Mouse (Mus musculus): ENCODE results near the gene Hspd1.
"Not testable (repeated sequence)": the region's sequence is repeated elsewhere in the genome, so short reads cannot be mapped to it uniquely, and the experiment has no call there.

The Hspd1 gene

GRCm38 (mm10) chr1:55087401-55087904, 590 bp downstream of the Hspd1 start:
- DNase-seq (ENCODE audit: low read depth): no peak

- no peak for DNase-seq (ENCODE audit: low read depth)
Observed at GRCm38 (mm10) chr1:55086868-55087400, 1.1 kb downstream of the Hspd1 start.

DNA sequence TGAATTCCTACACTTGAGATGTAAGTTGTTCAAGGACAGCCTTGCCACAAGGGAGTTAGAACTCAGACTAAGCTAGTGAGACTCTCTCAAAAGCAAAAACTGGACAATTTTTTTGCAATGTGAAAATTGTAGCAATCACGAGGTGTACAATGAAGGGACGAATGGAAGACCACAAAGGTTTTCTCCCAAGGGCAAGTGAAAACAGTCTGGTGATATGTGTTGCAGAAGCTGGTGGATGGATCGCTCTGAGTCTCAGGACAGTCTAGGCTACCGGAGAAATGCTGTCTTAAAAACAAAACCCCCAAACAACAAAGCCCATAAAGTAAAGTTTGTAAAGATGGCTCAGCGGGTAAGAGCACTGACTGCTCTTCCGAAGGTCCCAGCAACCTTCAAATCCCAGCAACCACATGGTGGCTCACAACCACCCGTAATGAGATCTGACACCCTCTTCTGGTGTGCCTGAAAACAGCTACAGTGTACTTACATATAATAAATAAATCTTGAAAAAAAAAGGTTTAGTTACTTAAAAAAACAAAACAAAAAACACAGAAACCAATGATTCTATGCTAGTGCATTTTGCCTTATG, 2.2 kb downstream of the Hspd1 start:
- DNase-seq (ENCODE audit: low read depth): no peak

GRCm38 (mm10) chr1:55082106-55082505, 5.9 kb downstream of the Hspd1 start:
- peak; percentile 53 for DNase-seq (ENCODE audit: low read depth)

GRCm38 (mm10) chr1:55079677-55080076, 8.4 kb downstream of the Hspd1 start:
- no peak for DNase-seq (ENCODE audit: low read depth)

GRCm38 (mm10) chr1:55076849-55077516, 11.1 kb downstream of the Hspd1 start:
- DNase-seq (ENCODE audit: low read depth): no peak

DNA sequence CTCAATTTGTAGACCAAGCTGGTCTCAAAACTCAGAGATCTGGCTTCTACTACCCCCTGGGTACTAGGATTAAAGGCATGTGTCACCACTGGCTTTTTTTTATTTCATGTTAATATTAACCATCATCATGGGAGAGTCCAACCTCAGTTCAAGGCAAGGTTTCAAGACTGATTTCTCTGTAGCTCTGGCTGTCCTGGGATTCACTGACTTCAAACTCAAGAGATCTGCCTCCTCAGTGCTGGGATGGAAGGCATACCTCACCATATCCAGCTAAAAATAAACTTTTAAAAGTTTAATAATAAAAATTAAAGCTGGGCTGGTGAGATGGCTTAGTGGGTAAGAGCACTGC, 11.7 kb downstream of the Hspd1 start:
- no peak for DNase-seq (ENCODE audit: low read depth)

DNA sequence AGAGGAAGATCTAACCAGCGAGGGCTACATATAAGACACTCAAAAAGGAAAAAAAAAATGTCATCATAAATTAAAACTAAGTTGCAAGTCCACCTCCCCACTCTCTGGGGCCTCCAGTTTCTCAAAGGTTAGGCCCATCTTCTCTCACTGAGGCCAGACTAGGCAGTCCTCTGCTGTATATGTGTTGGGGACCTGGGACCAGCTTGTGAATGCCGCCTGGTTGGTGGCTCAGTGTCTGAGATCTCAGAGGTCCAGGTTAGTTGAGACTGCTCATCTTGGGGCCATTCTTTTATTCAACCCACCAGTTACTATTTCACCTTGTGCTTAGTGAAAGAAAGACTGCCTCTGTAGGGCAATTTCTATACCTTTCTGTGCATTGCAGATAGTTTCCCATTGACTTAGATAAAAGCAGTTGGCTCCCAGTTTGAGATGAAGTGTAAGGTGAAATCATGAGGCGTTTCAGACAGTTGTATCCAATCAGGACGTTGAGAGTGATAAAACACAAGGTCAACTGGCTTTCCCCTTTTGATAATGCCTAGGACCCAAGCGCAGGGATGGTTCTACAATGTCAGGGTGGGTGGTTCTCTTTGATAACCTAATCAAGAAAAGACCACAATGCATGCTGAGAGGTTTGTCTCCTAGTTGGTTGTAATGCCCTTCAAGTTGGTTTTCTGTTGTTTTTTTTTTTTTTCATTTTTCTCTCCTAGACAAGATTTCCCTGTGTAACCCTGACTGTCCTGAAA, 12.2 kb downstream of the Hspd1 start:
- DNase-seq (ENCODE audit: low read depth): no peak

- no peak for DNase-seq (ENCODE audit: low read depth)
Observed at GRCm38 (mm10) chr1:55074757-55075156, 13.3 kb downstream of the Hspd1 start.

GRCm38 (mm10) chr1:55072328-55072727, 15.7 kb downstream of the Hspd1 start:
- DNase-seq (ENCODE audit: low read depth): not testable (repeated sequence)

DNA sequence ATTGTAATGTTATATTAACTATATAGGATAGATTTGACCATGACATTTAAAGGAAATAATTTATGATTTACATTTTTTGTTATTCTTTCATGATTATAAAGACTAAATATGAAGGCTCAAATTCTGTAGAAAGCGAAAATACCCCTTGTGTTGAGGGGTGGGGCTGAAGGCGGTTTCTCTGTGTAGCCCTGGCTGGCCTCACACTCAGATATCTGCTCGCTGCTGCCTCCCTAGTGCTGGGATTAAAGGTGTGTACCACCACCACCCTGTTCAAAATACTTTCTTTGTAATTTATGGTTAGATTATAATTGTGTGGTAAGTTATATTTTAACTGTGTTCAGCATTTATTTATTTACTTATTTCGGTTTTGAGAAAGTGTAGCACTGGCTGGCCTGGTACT, 26.3 kb downstream of the Hspd1 start:
- no peak for DNase-seq (ENCODE audit: low read depth)

DNA sequence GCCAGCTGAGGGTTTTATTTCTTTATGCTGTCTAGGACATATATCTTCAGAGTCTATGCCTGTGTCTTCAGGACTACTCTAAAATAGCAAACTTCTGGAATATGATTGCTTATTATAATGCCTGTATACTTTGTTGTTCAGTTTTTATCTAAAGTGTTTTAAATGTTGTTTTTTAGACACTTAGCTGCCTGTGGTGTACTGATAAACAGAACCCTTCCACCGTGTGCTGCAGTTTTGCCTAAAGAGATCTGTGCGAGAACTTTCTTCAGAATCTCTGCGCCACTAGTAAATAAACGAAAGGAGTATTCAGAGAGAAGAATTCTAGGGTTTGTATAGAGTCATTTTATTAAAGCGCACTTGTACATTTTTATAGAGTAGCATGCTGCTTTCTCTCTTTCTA, 26.9 kb downstream of the Hspd1 start:
- DNase-seq (ENCODE audit: low read depth): no peak

DNA sequence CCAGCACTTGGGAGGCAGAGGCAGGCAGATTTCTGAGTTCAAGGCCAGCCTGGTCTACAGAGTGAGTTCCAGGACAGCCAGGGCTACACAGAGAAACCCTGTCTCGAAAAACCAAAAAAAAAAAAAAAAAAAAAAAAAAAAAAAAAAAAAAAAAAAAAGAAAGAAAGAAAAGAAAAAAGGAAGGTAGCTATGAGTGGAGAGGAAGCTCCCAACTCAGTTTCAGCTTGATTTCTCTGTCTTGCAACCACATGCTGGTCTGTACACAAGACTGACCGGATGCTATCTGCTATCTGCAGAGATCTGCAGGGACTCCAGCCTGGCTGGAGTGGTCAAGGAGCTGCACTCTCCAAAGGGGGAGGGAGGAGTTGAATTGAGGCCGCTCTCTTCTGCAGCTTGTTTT, 29.7 kb downstream of the Hspd1 start:
- DNase-seq (ENCODE audit: low read depth): not testable (repeated sequence)

DNA sequence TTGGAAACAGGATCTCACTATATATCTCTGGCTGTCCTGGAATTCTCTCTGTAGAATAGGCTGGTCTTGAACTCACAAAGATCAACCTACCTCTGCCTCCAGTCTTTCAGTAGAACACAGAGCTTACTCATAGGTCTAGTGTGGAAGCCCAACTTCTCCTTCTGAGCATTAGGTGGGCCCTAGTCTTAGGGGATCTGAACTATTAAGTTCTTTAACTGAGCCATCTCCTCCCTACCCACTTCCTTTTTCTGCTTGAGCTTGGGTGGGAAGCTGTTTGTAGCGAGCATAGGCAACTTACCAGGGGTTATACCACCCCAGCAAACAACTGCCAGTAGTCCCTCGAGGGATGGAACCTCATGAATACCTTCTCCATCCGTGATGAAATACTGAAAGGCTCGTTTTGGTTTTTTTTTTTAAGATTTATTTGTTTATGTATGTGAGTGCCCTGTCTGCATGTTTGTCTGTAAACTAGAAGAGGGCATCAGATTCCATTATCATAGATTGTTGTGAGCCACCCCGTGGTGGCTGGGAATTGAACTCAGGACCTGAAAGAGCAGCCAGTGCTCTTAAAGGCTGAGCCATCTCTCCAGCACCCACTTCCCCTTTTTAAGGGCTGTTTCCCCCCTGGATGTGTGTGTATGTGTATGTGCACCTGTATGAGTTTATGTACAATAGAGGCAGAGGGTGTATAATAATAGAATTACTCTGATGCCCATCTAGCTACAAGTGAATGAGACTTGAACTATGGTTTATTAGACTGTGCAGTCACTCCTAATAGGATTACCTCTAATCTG, 32.5 kb downstream of the Hspd1 start:
- DNase-seq (ENCODE audit: low read depth): no peak

DNA sequence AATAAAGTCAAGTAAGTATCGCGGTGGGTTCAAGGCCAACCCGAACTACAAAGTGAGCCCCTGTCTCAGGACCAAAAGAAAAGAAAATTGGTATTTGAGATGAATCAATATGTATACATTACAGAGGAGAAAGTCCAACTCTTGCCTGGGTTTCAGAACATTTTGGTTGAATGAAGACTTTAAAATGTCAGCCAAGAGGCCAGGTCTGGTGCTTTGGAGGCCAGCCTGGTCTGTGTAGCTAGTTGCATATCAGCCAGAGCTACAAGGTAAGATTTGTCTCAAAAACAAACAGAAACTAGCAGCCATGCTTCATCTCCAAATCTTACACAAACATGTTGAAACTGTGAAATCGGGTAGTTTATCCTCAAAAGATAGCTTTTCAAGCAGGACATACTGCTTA, 34.4 kb downstream of the Hspd1 start:
- no peak for DNase-seq (ENCODE audit: low read depth)

- no peak for DNase-seq (ENCODE audit: low read depth)
Observed at GRCm38 (mm10) chr1:55053005-55053404, 35.0 kb downstream of the Hspd1 start.

DNA sequence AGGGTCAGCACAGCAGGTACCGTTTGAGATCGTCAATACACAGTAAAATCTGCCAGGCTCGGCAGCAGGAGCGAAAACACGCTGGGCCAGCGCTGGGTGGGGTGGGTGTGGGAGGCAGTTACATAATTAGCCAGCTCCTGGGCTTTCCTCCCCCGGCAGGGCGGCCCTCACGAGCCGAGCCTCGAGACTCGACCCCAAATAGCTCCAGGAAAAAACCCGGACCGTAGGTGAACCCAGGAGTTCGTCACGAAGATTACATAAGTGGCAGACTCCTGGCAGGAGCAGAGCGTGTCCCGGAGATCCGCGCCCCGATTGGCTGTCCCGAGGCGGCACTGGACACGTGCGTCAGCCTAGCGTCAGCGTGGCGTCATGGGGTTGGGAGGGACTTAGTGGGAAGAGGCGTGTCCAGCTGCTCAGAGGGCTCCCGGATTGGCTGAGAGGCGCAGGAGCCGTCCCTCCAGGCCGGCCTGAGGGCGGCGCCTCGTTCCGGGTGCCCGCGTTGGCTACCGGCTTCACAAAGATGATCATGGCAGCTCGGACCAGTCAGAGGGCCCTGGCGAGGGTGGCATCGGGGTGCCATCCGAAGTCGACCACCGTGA, 35.6 kb downstream of the Hspd1 start, which contains the start of gene Coq10b:
Coq10b (plus strand) TSS at position 416 of the 599 bp plus-strand sequence.
- peak; percentile 99 for DNase-seq (ENCODE audit: low read depth)

DNA sequence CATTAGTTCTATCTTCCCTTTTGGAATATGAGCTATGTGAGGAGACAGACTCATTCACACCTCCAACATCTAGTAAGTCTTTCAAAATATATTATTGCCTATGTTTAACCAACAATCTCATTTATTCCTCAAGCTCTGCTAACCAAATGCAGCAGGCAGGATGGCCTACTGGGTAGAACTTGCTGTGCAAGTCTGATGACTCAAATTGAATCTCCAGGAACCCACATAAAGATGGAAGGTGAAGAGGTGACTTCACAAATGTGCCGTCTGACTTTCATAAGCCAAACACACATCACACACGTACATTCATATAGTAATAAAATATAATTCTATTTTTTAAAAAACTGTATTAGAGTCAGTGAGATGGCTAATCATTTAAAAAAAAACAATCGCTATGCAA, 36.4 kb downstream of the Hspd1 start:
- DNase-seq (ENCODE audit: low read depth): peak; percentile 80

DNA sequence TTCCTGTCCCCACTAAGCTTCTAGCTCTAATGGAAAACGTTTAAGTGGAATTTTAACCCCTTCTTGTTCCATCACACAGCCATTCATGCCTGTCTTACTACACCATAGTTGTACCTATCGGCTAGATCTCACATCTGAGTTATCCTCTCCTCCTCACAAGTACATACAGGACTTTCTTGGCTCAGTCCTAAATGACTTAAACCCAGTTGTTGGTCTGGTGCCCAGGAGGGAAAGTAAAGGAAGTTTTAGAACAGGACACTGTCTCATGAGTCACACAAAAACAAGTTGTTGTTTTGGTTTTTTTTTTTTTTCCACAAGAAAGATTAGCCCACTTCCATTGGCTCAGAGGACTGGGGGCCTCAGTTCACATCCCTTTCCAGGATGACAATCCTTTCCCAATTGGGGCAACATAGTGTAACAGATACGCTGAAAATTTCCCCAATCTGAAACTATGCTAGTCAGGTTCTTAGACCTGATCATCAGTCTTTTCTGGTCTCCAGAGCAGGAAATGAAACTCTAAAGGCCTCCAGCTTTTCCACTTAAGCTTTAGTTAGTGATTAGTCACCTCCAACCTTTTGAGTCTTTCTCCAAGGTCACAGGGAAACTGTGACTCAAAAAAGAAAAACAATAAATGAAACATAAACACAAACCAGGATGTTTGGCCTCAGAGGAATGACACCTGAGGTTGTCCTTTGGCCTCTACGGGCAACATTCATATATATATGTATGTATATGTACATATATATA, 39.0 kb downstream of the Hspd1 start:
- peak; percentile 60 for DNase-seq (ENCODE audit: low read depth)

DNA sequence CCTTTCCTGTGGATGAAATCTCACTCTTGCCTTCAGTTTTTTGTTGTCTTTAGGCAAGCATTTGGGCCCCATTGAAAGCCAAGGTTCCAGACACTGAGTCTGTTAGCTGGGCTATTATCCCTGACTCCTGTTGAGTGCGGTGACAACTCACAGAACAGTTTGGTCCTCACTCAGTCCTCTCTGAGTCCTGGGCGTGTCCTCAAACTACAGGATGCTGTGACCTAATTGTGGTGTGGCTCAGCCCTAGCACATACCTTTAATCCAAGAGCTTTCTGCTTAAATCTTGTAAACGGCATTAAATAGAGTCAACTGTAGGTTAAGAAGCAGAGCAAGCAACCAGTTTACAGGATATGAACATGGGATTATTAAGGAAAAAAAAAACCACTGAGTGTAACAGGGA, 44.9 kb downstream of the Hspd1 start:
- DNase-seq (ENCODE audit: low read depth): peak; percentile 61

DNA sequence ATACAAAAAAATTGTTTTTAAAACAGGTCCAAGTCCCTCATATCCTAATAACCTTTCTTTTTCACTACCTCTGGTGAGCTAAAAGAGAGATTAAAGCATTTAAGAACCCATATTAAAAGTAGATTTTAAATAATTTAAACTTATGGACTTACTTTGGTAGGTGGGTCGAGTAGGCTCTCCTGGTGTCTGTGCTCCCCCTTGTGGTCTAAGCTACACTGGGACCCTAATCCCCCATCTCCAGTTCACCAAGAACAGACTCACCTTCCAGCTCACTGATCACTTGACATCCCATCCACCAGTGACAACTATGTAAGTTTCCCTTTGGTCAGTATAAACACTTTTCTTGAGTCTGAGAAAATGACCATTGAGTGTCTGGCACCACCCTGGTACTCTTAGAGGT, 45.8 kb downstream of the Hspd1 start:
- peak; percentile 58 for DNase-seq (ENCODE audit: low read depth)

Measured in induced T-regulatory cell, adult 2 months (primary cell).